Mouse (Mus musculus): ENCODE data around the gene Zfp653. TPM values are rescaled to one million over a fixed set of nuclear protein-coding genes. Genes with fewer than 3 reads are reported as not detected.

Gene Zfp653
- total and polyA plus RNA-seq, 3 experiments: 9.0 to 11.4 (median 10.4) TPM

DNA sequence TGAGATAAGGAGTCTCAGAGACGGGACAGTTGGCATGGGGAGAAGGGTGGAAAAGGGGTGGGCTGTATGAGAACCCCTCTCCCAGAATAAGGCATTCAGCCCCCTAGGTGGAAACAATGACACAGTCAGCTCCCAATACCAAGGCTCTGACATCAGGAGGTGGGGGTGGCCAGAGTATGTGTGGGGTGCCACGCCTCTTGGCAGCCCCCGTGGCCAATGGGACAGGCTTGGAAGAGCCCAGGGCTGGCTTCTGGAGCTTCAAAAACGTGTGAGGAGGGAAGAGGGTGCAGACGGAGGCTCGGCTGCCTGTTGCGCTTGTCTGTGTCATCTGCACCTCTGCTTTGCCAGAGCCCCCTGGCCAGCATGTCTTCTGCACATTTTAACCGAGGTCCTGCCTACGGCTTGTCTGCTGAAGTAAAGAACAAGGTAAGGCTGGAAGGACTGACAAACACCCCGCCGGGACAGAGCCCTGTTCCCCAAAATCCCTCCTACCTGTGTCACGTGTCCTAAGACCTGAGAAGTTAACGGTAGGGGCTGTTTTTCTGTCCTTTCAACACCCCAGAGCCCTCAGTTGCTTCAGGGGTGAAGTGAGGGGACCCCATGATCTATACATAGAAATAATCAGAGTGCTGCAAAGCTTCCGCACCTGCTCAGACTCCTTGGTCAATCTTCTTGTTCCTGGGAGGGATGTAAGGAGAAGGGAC, 28.0 kb upstream of the Zfp653 start, which contains the start of gene Cnn1:
Cnn1 (plus strand) TSS at position 224 of the 704 bp plus-strand sequence.
- in situ Hi-C loops (cut with MboI; ENCODE audit: low pct_ligation_motif_present, low pct_unique_long_range_greater_than_20kb, low sequenced_read_pairs): no loop called here
- no peaks in the 10 kb centered on the region for H3K9me3 ChIP-seq (replicated peaks; ENCODE audit: low read length)
- dilution Hi-C loops (cut with MboI; ENCODE audit: extremely low pct_ligation_motif_present, extremely low pct_unique_long_range_greater_than_20kb, low sequenced_read_pairs): no loop called here
- H3K9ac ChIP-seq (ENCODE audit: insufficient read depth, low read depth): no peak within 1 kb of the TSS
- H3K27me3 ChIP-seq (replicated peaks): peaks cover 39% of the 10 kb centered on the region
- no peak within 1 kb of the TSS for H3K27ac ChIP-seq (ENCODE audit: insufficient read depth, low read depth)
- H3K4me2 ChIP-seq (ENCODE audit: insufficient read depth, low read depth, poor library complexity, severe bottlenecking): no peak within 1 kb of the TSS
- H3K36me3 ChIP-seq (replicated peaks in 1 of 2; ENCODE audit: control insufficient read depth in 1 of 2, insufficient read depth in 1 of 2, low read length in 1 of 2): no peaks in the 10 kb centered on the region
- H3K4me1 ChIP-seq (ENCODE audit: control insufficient read depth in 1 of 2, insufficient read depth in 2 of 2): peaks cover 4 to 7% of the 10 kb centered on the region in 2 experiments; a peak in 2 of 4 replicates
- H3K4me3 ChIP-seq (replicated peaks in 1 of 3; ENCODE audit: low read depth in 2 of 3, low read length in 2 of 3, poor library complexity in 1 of 3): no peak within 1 kb of the TSS
- no peaks in the 10 kb centered on the region for H3K79me2 ChIP-seq (replicated peaks; ENCODE audit: control insufficient read depth, extremely low read depth, insufficient read depth, poor library complexity, severe bottlenecking)
- DNase-seq (ENCODE audit: extremely low read depth): no peak
- TF ChIP-seq USF1 (IDR thresholded peaks at IDR 0.05; ENCODE audit: low read depth, low read length): no peak
- TF ChIP-seq HCFC1 (IDR thresholded peaks at IDR 0.05; ENCODE audit: low read depth, low read length): no peak
- no peak for TF ChIP-seq SIN3A (IDR thresholded peaks at IDR 0.05; ENCODE audit: low read length)
- no peak for TF ChIP-seq PAX5 (IDR thresholded peaks at IDR 0.05; ENCODE audit: low read length)
- TF ChIP-seq MEF2A (IDR thresholded peaks at IDR 0.05; ENCODE audit: borderline replicate concordance, low read depth, low read length): no peak
- TF ChIP-seq SMC3 (IDR thresholded peaks at IDR 0.05; ENCODE audit: low read depth, low read length): no peak
- TF ChIP-seq USF2 (conservative IDR thresholded peaks at IDR 0.05; ENCODE audit: low read depth, low read length): no peak
- TF ChIP-seq JUND (conservative IDR thresholded peaks at IDR 0.05; ENCODE audit: low read depth, low read length): no peak
- no peak for TF ChIP-seq POLR2A (IDR thresholded peaks at IDR 0.05; ENCODE audit: low read depth, low read length)
- TF ChIP-seq MXI1 (IDR thresholded peaks at IDR 0.05; ENCODE audit: low read depth, low read length): no peak
- no peak for TF ChIP-seq E2F4 (IDR thresholded peaks at IDR 0.05; ENCODE audit: insufficient replicate concordance, low read depth, low read length)
- no peak for TF ChIP-seq RAD21 (IDR thresholded peaks at IDR 0.05; ENCODE audit: low read depth, low read length)
- TF ChIP-seq CHD1 (IDR thresholded peaks at IDR 0.05; ENCODE audit: low read depth, low read length): no peak
- TF ChIP-seq ZC3H11A (IDR thresholded peaks at IDR 0.05; ENCODE audit: low read depth, low read length): no peak
- no peak for TF ChIP-seq MAFK (IDR thresholded peaks at IDR 0.05; ENCODE audit: insufficient replicate concordance, low read length)
- no peak for TF ChIP-seq IRF4 (IDR thresholded peaks at IDR 0.05; ENCODE audit: low read depth, low read length)
- no peak for TF ChIP-seq UBTF (IDR thresholded peaks at IDR 0.05; ENCODE audit: low read depth, low read length)
- TF ChIP-seq RCOR1 (conservative IDR thresholded peaks at IDR 0.05; ENCODE audit: low read depth, low read length): no peak
- no peak for TF ChIP-seq MAX (IDR thresholded peaks at IDR 0.05; ENCODE audit: low read length)

DNA sequence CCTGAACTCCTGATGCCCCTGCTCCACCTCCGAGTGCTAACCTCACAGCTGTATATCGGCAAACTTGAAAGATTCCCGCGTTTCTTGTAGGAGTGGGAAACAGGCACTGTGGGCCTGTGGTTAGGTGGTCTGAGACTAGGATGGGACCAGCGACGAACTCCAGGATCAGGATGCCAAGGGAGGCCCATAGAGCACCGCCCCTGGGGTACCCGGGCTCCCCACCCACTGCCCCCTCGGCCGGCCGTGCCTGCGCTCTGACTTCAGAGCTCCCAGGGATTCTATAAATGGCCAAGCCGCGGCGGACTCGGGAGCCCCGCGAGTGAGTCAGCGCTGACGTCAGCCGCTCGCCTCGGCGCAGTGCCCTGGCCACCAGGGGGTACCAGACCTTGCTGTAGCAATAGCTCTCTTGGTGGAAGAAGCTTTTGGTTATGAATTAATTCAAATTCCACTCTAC, 24.7 kb upstream of the Zfp653 start:
- no peaks in the 10 kb centered on the region for H3K36me3 ChIP-seq (replicated peaks in 1 of 2; ENCODE audit: control insufficient read depth in 1 of 2, insufficient read depth in 1 of 2, low read length in 1 of 2)
- H3K4me3 ChIP-seq (replicated peaks in 1 of 3; ENCODE audit: low read depth in 2 of 3, low read length in 2 of 3, poor library complexity in 1 of 3): peak overlapping the region; percentile 13 to 59 (median 41)
- dilution Hi-C loops (cut with MboI; ENCODE audit: extremely low pct_ligation_motif_present, extremely low pct_unique_long_range_greater_than_20kb, low sequenced_read_pairs): no loop called here
- in situ Hi-C loops (cut with MboI; ENCODE audit: low pct_ligation_motif_present, low pct_unique_long_range_greater_than_20kb, low sequenced_read_pairs): no loop called here
- H3K79me2 ChIP-seq (replicated peaks; ENCODE audit: control insufficient read depth, extremely low read depth, insufficient read depth, poor library complexity, severe bottlenecking): no peaks in the 10 kb centered on the region
- H3K9me3 ChIP-seq (replicated peaks; ENCODE audit: low read length): no peaks in the 10 kb centered on the region
- peak overlapping the region; percentile 73 for H3K9ac ChIP-seq (ENCODE audit: insufficient read depth, low read depth)
- peak; percentile 72 for DNase-seq (ENCODE audit: extremely low read depth)
- peaks cover 4 to 7% of the 10 kb centered on the region in 2 experiments; a peak in 2 of 4 replicates for H3K4me1 ChIP-seq (ENCODE audit: control insufficient read depth in 1 of 2, insufficient read depth in 2 of 2)
- H3K4me2 ChIP-seq (ENCODE audit: insufficient read depth, low read depth, poor library complexity, severe bottlenecking): peak overlapping the region; percentile 96
- peaks cover 38% of the 10 kb centered on the region for H3K27me3 ChIP-seq (replicated peaks)
- H3K27ac ChIP-seq (ENCODE audit: insufficient read depth, low read depth): no peak overlapping the region
- no peak for TF ChIP-seq NELFE (IDR thresholded peaks at IDR 0.05; ENCODE audit: low read depth, low read length)
- peak; percentile 43 to 84; a peak in 3 of 4 replicates for TF ChIP-seq CTCF (conservative IDR thresholded peaks at IDR 0.05 in 1 of 2, IDR thresholded peaks at IDR 0.05 in 1 of 2; ENCODE audit: low read depth in 2 of 2, low read length in 2 of 2)
- no peak for TF ChIP-seq NRF1 (IDR thresholded peaks at IDR 0.05; ENCODE audit: low read depth, low read length)
- TF ChIP-seq MAFK (IDR thresholded peaks at IDR 0.05; ENCODE audit: insufficient replicate concordance, low read length): no peak
- TF ChIP-seq ELF1 (IDR thresholded peaks at IDR 0.05; ENCODE audit: low read depth, low read length): 0 out of 2 replicates have a peak, but pooled peaks have one; percentile 16
- no peak for TF ChIP-seq ZMIZ1 (IDR thresholded peaks at IDR 0.05; ENCODE audit: low read depth, low read length)
- no peak for TF ChIP-seq MYC (IDR thresholded peaks at IDR 0.05; ENCODE audit: low read depth, low read length)
- no peak for TF ChIP-seq MXI1 (IDR thresholded peaks at IDR 0.05; ENCODE audit: low read depth, low read length)
- TF ChIP-seq SIN3A (IDR thresholded peaks at IDR 0.05; ENCODE audit: low read length): no peak
- TF ChIP-seq MAZ (IDR thresholded peaks at IDR 0.05; ENCODE audit: low read depth, low read length): no peak
- TF ChIP-seq MAX (IDR thresholded peaks at IDR 0.05; ENCODE audit: low read length): no peak
- TF ChIP-seq TCF12 (IDR thresholded peaks at IDR 0.05; ENCODE audit: low read depth, low read length): no peak
- no peak for TF ChIP-seq HCFC1 (IDR thresholded peaks at IDR 0.05; ENCODE audit: low read depth, low read length)
- TF ChIP-seq POLR2AphosphoS2 (IDR thresholded peaks at IDR 0.05; ENCODE audit: low read depth, low read length): no peak
- no peak for TF ChIP-seq CHD1 (IDR thresholded peaks at IDR 0.05; ENCODE audit: low read depth, low read length)
- TF ChIP-seq GABPA (IDR thresholded peaks at IDR 0.05; ENCODE audit: insufficient replicate concordance, low read depth, low read length): no peak
- peak; percentile 44 for TF ChIP-seq RAD21 (IDR thresholded peaks at IDR 0.05; ENCODE audit: low read depth, low read length)
- no peak for TF ChIP-seq ZNF384 (IDR thresholded peaks at IDR 0.05; ENCODE audit: low read depth, low read length)
- TF ChIP-seq CHD2 (IDR thresholded peaks at IDR 0.05; ENCODE audit: low read length): no peak
